Mouse (Mus musculus) lung, postnatal 36 days (tissue): ENCODE results near the gene Akap8l.
A peak's percentile ranks its signal among the peaks of the same experiment; 100 is the strongest.

Experiments
- DNase-seq: peaks from one replicate; pipeline ENCODE4 v3.0.0; 2022; ENCODE audit warnings: mixed read lengths

Akap8l gene

GRCm38 (mm10) chr17:32317032-32317431, 33.4 kb downstream of the Akap8l start:
- no peak for DNase-seq

- no peak for DNase-seq
These were observed 34.8 kb downstream of the Akap8l start for GRCm38 (mm10) chr17:32315560-32315959.

DNA sequence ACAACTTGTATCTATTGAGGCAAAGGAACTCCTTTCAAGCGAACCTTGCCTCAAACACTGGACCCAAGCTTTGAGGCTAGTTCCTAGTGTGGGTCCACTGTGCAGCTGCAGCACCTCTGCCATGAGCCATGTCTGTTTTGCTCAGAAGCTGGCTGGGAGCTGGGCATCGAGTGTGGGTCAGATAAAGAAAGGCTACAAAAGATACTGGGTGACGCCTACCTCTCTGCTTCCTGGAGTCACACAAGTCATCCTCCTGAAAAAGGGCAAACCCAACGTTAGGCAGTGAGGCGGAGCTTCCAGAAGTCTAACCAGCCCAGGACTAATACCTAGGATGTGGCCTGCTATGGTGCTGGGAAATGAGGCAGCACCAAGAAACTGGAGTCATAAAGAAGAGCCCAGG, 36.5 kb downstream of the Akap8l start:
- no peak for DNase-seq

- no peak for DNase-seq
These were observed 37.6 kb downstream of the Akap8l start for GRCm38 (mm10) chr17:32312801-32313200.

GRCm38 (mm10) chr17:32307963-32308362, 42.4 kb downstream of the Akap8l start:
- DNase-seq, result no peak

DNA sequence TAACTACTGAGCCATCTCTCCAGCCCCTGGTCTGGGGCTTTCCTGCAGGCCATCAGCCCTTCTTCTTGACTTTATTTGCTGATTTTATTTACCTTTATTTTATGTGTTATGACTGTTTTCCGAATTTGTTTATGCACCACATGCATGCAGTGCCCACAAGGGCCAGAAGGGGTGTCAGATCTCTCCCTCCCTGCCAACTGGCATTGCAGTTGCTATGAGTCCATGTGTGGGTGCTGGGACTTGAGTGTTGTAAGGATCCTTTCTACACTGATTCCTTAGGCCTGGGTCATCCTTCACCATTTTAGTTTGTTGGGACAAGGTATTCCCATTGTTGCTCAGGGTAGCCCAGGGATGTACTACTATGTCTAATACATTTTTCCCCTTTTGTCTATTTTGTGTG, 52.3 kb downstream of the Akap8l start:
- no peak for DNase-seq

- no peak for DNase-seq
These were observed 54.5 kb downstream of the Akap8l start for GRCm38 (mm10) chr17:32295901-32296300.

DNA sequence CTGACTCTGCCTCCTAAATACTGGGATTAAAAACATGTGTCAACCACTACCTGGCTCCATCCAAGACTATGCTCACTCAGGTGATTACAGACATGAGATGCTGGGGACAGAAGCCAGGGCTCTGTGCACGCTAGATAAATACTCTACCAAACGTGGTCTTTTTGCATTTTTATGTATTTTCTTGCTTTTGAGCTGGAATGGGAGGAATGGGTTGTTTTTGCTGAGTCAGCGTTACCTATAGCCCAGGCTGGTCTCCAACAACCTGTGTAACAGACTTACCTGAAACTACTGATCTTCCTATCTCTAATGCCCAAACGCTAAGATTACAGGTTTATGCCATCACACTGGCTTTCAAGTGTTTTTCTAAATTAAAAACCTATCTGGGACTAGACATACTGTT, 55.2 kb downstream of the Akap8l start:
- DNase-seq, result no peak

GRCm38 (mm10) chr17:32285138-32285670, 65.2 kb downstream of the Akap8l start:
- no peak for DNase-seq

- DNase-seq, result peak; percentile 93
These were observed 65.9 kb downstream of the Akap8l start, which contains the start of gene Brd4 for GRCm38 (mm10) chr17:32284262-32285137. TSS of gene Brd4 (minus strand) at chr17:32284722.

DNA sequence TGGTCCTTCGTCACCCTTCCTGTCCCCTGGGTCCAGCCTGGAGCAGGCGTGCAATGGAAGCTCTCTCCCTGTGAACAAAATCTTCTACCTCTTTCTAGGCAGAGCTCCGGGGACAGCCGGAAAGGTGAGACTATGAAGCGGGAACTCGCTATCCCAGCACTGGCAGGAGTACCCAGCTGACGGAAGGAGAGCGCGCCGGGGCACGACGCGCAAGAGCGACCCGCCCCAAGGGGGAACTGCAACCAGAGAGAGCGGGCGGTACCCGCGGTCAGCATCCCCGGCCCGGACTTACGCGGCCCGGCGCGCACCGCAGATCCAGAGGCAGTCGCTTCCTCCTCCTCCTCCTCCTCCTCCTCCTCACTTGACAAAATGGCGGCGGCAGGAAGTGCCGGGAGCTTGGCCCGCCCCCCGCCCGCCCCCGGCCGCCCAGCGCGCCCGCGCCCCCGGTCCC, 66.6 kb downstream of the Akap8l start:
- DNase-seq, result peak; percentile 70

DNA sequence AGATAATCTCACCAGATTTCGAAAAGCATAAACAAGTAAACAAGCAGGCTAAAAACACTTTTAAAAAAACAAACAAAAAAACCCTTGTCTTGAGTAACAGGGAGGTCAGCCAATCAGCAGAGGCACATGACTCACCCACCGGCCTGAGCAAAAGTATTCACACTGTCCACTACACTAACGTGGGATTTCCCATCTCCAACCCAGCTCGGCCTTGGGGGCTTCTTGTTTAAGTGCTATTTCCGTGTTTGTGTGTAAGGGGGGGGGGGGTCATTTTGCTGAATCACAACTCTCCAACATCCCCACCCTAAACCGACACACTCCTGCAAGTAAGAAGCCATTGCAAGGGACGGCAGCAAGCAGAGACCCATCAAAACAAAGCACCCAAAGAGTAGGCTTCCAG, 67.1 kb downstream of the Akap8l start:
- peak; percentile 44 for DNase-seq

DNA sequence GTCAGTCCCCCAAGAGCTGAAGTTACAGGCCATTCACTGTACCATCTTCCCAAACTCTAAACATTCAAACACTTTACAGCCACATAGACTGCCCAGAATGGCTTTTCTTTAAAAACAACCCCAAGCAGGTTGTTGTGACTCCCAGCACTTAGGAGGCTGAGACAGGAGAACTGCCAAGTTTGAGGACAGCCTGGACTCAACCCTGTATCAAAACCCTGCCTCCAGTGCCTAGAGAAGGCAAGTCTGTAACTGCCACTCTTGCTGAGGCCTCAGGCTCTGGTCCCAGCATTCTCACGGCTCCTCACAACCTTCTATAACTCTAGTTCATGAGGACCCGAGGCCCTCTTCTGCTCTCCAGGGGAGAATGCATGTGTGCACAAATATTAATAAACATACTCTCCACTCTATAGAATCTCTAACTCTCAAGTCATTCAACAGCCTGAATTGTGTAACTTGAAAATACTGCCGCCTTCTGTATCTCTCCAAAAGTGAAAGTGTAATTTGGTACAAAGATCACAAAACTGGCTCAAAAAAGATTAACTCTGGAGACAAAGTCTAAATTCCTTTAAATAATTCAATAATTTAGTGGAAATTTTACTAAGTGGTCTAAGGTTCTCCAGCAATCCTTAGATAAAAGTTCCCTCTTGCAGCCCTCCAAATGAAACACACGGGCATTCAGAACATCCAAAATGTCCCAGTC, 68.6 kb downstream of the Akap8l start:
- DNase-seq, result no peak

GRCm38 (mm10) chr17:32281126-32281525, 69.3 kb downstream of the Akap8l start:
- DNase-seq, result no peak

- no peak for DNase-seq
These were observed 69.8 kb downstream of the Akap8l start for GRCm38 (mm10) chr17:32280575-32280974.

GRCm38 (mm10) chr17:32277201-32277600, 73.2 kb downstream of the Akap8l start:
- no peak for DNase-seq

DNA sequence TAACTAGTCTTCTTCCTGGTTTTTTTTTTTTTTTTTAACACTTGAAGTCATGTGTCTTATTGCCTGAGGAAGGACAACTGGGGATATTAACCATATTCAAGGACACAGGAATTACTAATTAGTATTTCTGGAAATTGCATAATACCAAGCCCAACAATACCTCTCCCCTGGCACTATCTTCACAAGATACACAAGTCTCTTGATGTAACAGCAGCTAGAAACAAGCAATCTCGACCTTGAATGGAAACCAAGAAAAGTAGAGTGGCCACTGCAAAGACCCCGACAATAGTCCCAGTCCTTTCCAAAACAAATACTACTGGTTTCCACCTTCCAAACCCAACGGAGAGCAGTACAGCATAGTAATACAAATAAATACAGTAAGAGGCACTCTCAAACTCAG, 74.8 kb downstream of the Akap8l start:
- no peak for DNase-seq
